Mouse (Mus musculus) heart, embryonic 11.5 days (tissue): ENCODE data around the gene Rnf217. TPM values are rescaled to one million over a fixed set of nuclear protein-coding genes. Genes with fewer than 3 reads are reported as not detected.

Experiments
- ATAC-seq: fragments of 200-750 bp; cut with Nextera tagmentation; replicated peaks from 2 replicates; pipeline ENCODE4 v1.8.0; 2017; ENCODE audit warnings: moderate library complexity; ENCODE audit not compliant: insufficient number of reproducible peaks, low FRiP score, low TSS enrichment
- H3K27ac ChIP-seq: fragments of 300-500 bp; sonication (generic); 2 replicates; pipeline ENCODE4 v1.5.1; 2014; ENCODE audit warnings: mild to moderate bottlenecking, low read depth, low read length
- H3K27me3 ChIP-seq: fragments of 300-500 bp; sonication (generic); 2 replicates; pipeline ENCODE4 v1.6.1; 2014; ENCODE audit warnings: mild to moderate bottlenecking, low read length, mixed read lengths; ENCODE audit not compliant: control insufficient read depth, insufficient read depth
- H3K36me3 ChIP-seq: fragments of 300-500 bp; sonication (generic); 2 replicates; pipeline ENCODE4 v1.6.1; 2014; ENCODE audit warnings: mild to moderate bottlenecking, low read length, moderate library complexity, mixed read lengths; ENCODE audit not compliant: control insufficient read depth, insufficient read depth
- H3K4me1 ChIP-seq: fragments of 300-500 bp; sonication (generic); 2 replicates; pipeline ENCODE4 v1.6.1; 2014; ENCODE audit warnings: low read length; ENCODE audit not compliant: control insufficient read depth, insufficient read depth
- H3K4me2 ChIP-seq: fragments of 300-500 bp; sonication (generic); 2 replicates; pipeline ENCODE4 v1.6.1; 2014; ENCODE audit warnings: mild to moderate bottlenecking, moderate library complexity
- H3K4me3 ChIP-seq: fragments of 300-500 bp; sonication (generic); 2 replicates; pipeline ENCODE4 v1.5.1; 2014; ENCODE audit warnings: low read depth, low read length
- H3K9ac ChIP-seq: fragments of 300-500 bp; sonication (generic); 2 replicates; pipeline ENCODE4 v1.6.1; 2014; ENCODE audit warnings: mild to moderate bottlenecking, low read depth, low read length, moderate library complexity
- H3K9me3 ChIP-seq: fragments of 300-500 bp; sonication (generic); replicated peaks from 2 replicates; pipeline ENCODE4 v1.6.1; 2016; ENCODE audit warnings: low read length; ENCODE audit not compliant: control insufficient read depth
- WGBS: fragments of 180-500 bp; shearing (Covaris S2); extraction: QIAGEN DNeasy Blood & Tissue Kit; methylation state at CpG from one replicate; pipeline ENCODE4 v1.1.7; 2014; ENCODE audit not compliant: insufficient replicate concordance; 5-methylcytosine and 5-hydroxymethylcytosine counted together
- polyA plus RNA-seq: library from polyadenylated mRNA; unstranded; fragments of >200 nt; fragmentation: Nextera tagmentation; extraction: Ambion mirVana; gene quantifications from 2 replicates; pipeline ENCODE4 v1.2.1, GENCODE M21; 2014

Rnf217 gene
- polyA plus RNA-seq, 1 experiment from 2014 or later, result 1.6 TPM

GRCm38 (mm10) chr10:31606981-31607867, 1.8 kb downstream of the Rnf217 start:
- Histone ChIP-seq H3K9ac (peak overlapping the region; percentile 96), H3K4me3 (peak overlapping the region; percentile 86), H3K4me2 (peak overlapping the region; percentile 87), H3K36me3 (no peaks in the 10 kb centered on the region), H3K9me3 (no peaks in the 10 kb centered on the region), H3K27ac (peak overlapping the region; percentile 24; the same call in 1 of the 2 replicates), H3K4me1 (0 out of 2 replicates have a peak, but pooled peaks cover 9% of the 10 kb centered on the region), H3K27me3 (no peaks in the 10 kb centered on the region)
- WGBS, result 15% methylated on average over 11 of the region's 11 CpGs
- no peak for ATAC-seq

- no peaks in the 10 kb centered on the region for H3K36me3 ChIP-seq
- H3K27me3 ChIP-seq, result no peaks in the 10 kb centered on the region
- H3K9me3 ChIP-seq, result no peaks in the 10 kb centered on the region
- no peak overlapping the region for H3K27ac ChIP-seq
- ATAC-seq, result no peak
- no peak overlapping the region for H3K4me2 ChIP-seq
- H3K4me3 ChIP-seq, result no peak overlapping the region
- H3K9ac ChIP-seq, result no peak overlapping the region
- H3K4me1 ChIP-seq, result 0 out of 2 replicates have a peak, but pooled peaks cover 9% of the 10 kb centered on the region
- 86% methylated on average over 4 of the region's 4 CpGs for WGBS
Measured at GRCm38 (mm10) chr10:31603855-31604254, 5.1 kb downstream of the Rnf217 start.

- no peak overlapping the region for H3K4me2 ChIP-seq
- H3K9ac ChIP-seq, result no peak overlapping the region
- H3K27me3 ChIP-seq, result no peaks in the 10 kb centered on the region
- WGBS, result 82% methylated on average over 6 of the region's 6 CpGs
- H3K4me1 ChIP-seq, result 0 out of 2 replicates have a peak, but pooled peaks cover 4% of the 10 kb centered on the region
- no peaks in the 10 kb centered on the region for H3K36me3 ChIP-seq
- no peak for ATAC-seq
- H3K9me3 ChIP-seq, result no peaks in the 10 kb centered on the region
- H3K4me3 ChIP-seq, result no peak overlapping the region
- no peak overlapping the region for H3K27ac ChIP-seq
Measured at GRCm38 (mm10) chr10:31600116-31600515, 8.9 kb downstream of the Rnf217 start.

DNA sequence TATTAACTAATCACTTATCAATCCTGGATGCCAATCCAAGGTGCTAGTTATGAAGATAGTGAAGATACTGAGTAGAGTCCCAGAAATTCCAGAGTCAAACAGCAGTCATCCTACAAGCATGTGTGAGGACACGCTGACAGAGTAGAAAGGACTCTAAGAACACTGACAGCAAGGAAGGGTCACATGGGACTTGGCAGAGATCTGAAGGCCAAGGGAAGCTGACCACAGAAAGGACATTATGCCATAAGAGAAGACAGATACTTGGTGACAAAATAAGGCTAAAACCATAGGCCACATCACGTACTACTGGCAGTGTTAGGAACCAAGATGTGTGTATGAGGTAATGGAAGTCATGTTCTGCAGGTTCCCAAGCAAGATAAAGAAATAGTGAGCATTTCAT, 11.1 kb downstream of the Rnf217 start:
- no peak for ATAC-seq
- H3K4me2 ChIP-seq, result no peak overlapping the region
- WGBS, result 71% methylated on average over 2 of the region's 2 CpGs

GRCm38 (mm10) chr10:31596804-31597203, 12.2 kb downstream of the Rnf217 start:
- H3K4me1 ChIP-seq, result peaks cover 28% of the 10 kb centered on the region
- H3K27ac ChIP-seq, result no peak overlapping the region
- H3K9ac ChIP-seq, result no peak overlapping the region
- WGBS, result 55% methylated on average over 4 of the region's 4 CpGs
- ATAC-seq, result no peak
- no peaks in the 10 kb centered on the region for H3K36me3 ChIP-seq
- H3K9me3 ChIP-seq, result no peaks in the 10 kb centered on the region
- no peaks in the 10 kb centered on the region for H3K27me3 ChIP-seq
- H3K4me2 ChIP-seq, result no peak overlapping the region
- H3K4me3 ChIP-seq, result no peak overlapping the region

More for the DNA sequence above, 11.1 kb downstream of the Rnf217 start:
- no peaks in the 10 kb centered on the region for H3K27me3 ChIP-seq
- no peak overlapping the region for H3K4me3 ChIP-seq
- no peak overlapping the region for H3K9ac ChIP-seq
- H3K36me3 ChIP-seq, result no peaks in the 10 kb centered on the region
- peaks cover 19% of the 10 kb centered on the region for H3K4me1 ChIP-seq
- no peak overlapping the region for H3K27ac ChIP-seq
- no peaks in the 10 kb centered on the region for H3K9me3 ChIP-seq

DNA sequence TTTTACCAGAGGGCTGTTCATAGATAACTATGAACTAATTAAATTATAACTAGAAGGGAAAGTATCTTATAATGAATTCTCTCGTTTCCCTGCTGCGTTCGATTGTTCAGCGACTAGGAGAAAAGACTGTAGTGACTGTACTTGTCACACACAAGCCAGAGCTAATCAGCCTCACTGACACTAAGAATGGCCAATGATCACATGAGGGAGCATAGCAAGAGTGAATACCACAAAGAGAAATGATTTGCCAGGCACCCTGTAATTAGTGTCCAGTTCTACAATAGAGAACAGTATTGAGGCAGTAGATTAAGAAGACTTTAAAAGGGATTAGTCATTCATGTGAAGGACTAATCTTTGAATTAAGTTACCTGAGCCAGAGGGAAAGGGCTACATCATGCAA, 13.7 kb downstream of the Rnf217 start:
- H3K36me3 ChIP-seq, result no peaks in the 10 kb centered on the region

GRCm38 (mm10) chr10:31592741-31593524, 16.1 kb downstream of the Rnf217 start:
- peak; percentile 52; the same call in 1 of the 2 replicates for ATAC-seq
- Histone ChIP-seq H3K4me1 (peaks cover 28% of the 10 kb centered on the region), H3K36me3 (no peaks in the 10 kb centered on the region), H3K9ac (0 out of 2 replicates have a peak overlapping the region, but pooled peaks have one; percentile 6), H3K27ac (peak overlapping the region; percentile 23), H3K9me3 (no peaks in the 10 kb centered on the region), H3K4me2 (no peak overlapping the region), H3K4me3 (no peak overlapping the region), H3K27me3 (no peaks in the 10 kb centered on the region)
- WGBS, result 36% methylated on average over 9 of the region's 9 CpGs

More for the DNA sequence above, 13.7 kb downstream of the Rnf217 start:
- Histone ChIP-seq H3K9me3 (no peaks in the 10 kb centered on the region), H3K27me3 (no peaks in the 10 kb centered on the region), H3K27ac (no peak overlapping the region), H3K4me3 (no peak overlapping the region), H3K4me2 (no peak overlapping the region), H3K4me1 (peaks cover 28% of the 10 kb centered on the region), H3K9ac (no peak overlapping the region)
- 79% methylated on average over 4 of the region's 4 CpGs for WGBS
- no peak for ATAC-seq

- Histone ChIP-seq H3K4me2 (no peak overlapping the region), H3K36me3 (no peaks in the 10 kb centered on the region), H3K9ac (no peak overlapping the region), H3K27me3 (no peaks in the 10 kb centered on the region), H3K9me3 (no peaks in the 10 kb centered on the region), H3K27ac (peak overlapping the region; percentile 23), H3K4me3 (no peak overlapping the region), H3K4me1 (peaks cover 28% of the 10 kb centered on the region)
- ATAC-seq, result no peak; the same call in 1 of the 2 replicates
- WGBS, result 38% methylated on average over 3 of the region's 3 CpGs
Measured at GRCm38 (mm10) chr10:31592095-31592740, 16.8 kb downstream of the Rnf217 start.
